Mouse (Mus musculus) cerebellum, adult 2 months (tissue): Measurements from ENCODE around the gene Armh1. TPM values are rescaled to one million over a fixed set of nuclear protein-coding genes. Genes with fewer than 3 reads are reported as not detected.
A peak's percentile ranks its signal among the peaks of the same experiment; 100 is the strongest.
"Not testable (repeated sequence)": the region's sequence is repeated elsewhere in the genome, so short reads cannot be mapped to it uniquely, and the experiment has no call there.

Experiments
- DNase-seq, 2 experiments: peaks; one replicate each; pipeline ENCODE4 v3.0.0; 2021
- H3K27ac ChIP-seq: fragments of 200-500 bp; 2 replicates; pipeline ENCODE4 v1.5.1; 2012; ENCODE audit warnings: low read length, control low read depth, inconsistent platforms; ENCODE audit not compliant: insufficient read depth
- H3K27me3 ChIP-seq: fragments of 200-500 bp; 2 replicates; pipeline ENCODE4 v1.6.1; 2012; ENCODE audit warnings: inconsistent platforms, mild to moderate bottlenecking, low read length, moderate library complexity; ENCODE audit not compliant: control insufficient read depth, insufficient read depth
- H3K4me1 ChIP-seq: fragments of 200-500 bp; 2 replicates; pipeline ENCODE4 v1.6.1; 2011; ENCODE audit warnings: low read length; ENCODE audit not compliant: control insufficient read depth, insufficient read depth
- H3K4me3 ChIP-seq: fragments of 200-500 bp; replicated peaks from 2 replicates; pipeline ENCODE3; 2011; ENCODE audit warnings: mild to moderate bottlenecking, low read depth, low read length, control low read depth; ENCODE audit not compliant: insufficient read depth
- CTCF ChIP-seq: fragments of 200-500 bp; IDR thresholded peaks from 2 replicates; pipeline ENCODE4 v1.5.1; 2011; ENCODE audit warnings: low read depth, mild to moderate bottlenecking, control low read depth, low read length, moderate library complexity, borderline replicate concordance; ENCODE audit not compliant: insufficient read depth
- POLR2A ChIP-seq: fragments of 200-500 bp; IDR thresholded peaks from 2 replicates; pipeline ENCODE4 v1.6.1; 2011; ENCODE audit warnings: low read length, control low read depth, borderline replicate concordance; ENCODE audit not compliant: insufficient read depth
- WGBS: fragments of 180-500 bp; shearing (Covaris S2); methylation state at CpG from one replicate; pipeline ENCODE4 v1.1.7; 2018; 5-methylcytosine and 5-hydroxymethylcytosine counted together
- polyA plus RNA-seq: library from polyadenylated mRNA; depleted of rRNA; stranded (reverse); fragments of >200 nt; gene quantifications from 2 replicates; pipeline ENCODE4 v1.2.3, GENCODE M21; 2012

Gene Armh1
- polyA plus RNA-seq, 1 experiment = 0.67 TPM

DNA sequence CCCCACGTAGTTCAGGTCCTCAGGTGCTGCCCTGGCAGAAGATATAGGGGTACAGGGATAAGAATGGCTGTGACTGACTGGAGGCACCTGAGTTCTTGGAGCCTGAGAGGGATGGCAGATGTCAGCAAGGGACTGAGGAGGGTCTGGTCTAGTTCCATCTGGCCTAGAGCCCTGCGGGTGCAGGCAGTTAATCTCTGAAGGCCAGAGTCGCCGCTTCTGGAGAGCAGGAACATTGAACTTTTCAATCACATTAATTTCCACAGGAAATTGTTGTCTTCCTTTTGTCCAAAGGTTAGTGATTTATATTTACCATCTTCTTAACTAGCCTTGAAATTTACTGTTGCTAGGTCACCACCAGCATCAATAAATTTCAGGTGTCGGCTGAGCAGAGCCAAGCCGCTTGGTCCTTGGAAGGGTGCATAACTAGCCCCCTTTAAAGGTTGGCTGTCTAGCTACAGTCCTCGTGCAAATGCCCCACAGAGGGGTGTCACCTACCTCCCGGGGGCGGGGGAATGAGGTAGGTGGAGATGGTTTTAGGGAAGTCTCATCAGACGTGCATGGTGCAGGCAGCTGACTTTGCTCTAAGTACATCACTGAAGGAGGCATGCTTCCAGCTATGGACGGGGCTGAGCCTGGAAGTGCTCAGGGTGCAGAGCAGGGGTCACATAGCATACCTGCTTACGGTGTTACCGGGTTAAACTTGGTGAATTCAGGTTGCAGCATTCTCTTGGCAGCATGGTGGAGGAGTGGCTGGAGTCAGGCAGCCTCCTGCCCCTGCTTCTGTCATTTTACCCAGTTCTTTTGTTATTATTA lies 10.4 kb upstream of the Armh1 start:
- peak in 1 of 2 experiments; percentile 39 for DNase-seq
- Histone ChIP-seq H3K27me3 (no peaks in the 10 kb centered on the region), H3K4me1 (0 out of 2 replicates have a peak, but pooled peaks cover 2% of the 10 kb centered on the region), H3K27ac (no peak overlapping the region), H3K4me3 (no peak overlapping the region)
- TF ChIP-seq POLR2A = no peak
- no peak for TF ChIP-seq CTCF
- WGBS = 52% methylated on average over 13 of the region's 13 CpGs

DNA sequence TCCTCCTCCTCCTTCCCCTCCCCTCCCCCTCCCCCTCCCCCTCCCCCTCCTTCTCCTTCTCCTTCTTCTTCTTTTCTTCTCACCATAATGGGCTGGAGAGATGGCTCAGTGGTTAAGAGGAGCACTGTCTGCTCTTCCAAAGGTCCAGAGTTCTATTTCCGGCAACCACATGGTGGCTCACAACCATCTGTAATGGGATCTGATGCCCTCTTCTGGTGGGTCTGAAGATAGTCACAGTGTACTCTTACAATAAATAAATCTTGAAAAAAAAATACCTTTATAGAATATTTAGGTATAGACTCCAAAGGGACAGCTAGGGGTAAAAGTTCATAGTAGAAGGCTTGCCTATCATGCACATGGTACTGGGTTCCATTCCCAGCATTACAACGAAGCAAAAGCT lies 9.3 kb upstream of the Armh1 start:
- Histone ChIP-seq H3K27ac (no peak overlapping the region), H3K4me3 (no peak overlapping the region), H3K27me3 (no peaks in the 10 kb centered on the region), H3K4me1 (0 out of 2 replicates have a peak, but pooled peaks cover 2% of the 10 kb centered on the region)
- DNase-seq = no peak
- no peak for TF ChIP-seq POLR2A
- no peak for TF ChIP-seq CTCF
- WGBS = 83% methylated on average over 2 of the region's 2 CpGs

GRCm38 (mm10) chr4:117259909-117260308 lies 8.0 kb upstream of the Armh1 start:
- WGBS = 76% methylated on average over 6 of the region's 6 CpGs
- not testable (repeated sequence) for H3K27ac ChIP-seq, H3K4me3 ChIP-seq, DNase-seq, H3K27me3 ChIP-seq, H3K4me1 ChIP-seq

- Histone ChIP-seq H3K4me1 (0 out of 2 replicates have a peak, but pooled peaks cover 4% of the 10 kb centered on the region), H3K27ac (no peak overlapping the region), H3K27me3 (no peaks in the 10 kb centered on the region), H3K4me3 (no peak overlapping the region)
- no peak for DNase-seq
- TF ChIP-seq CTCF = no peak
- TF ChIP-seq POLR2A = no peak
- WGBS = 15% methylated on average over 6 of the region's 6 CpGs
Observed at GRCm38 (mm10) chr4:117254672-117255071, 2.7 kb upstream of the Armh1 start.

- WGBS = 48% methylated on average over 5 of the region's 5 CpGs
- Histone ChIP-seq H3K27me3 (no peaks in the 10 kb centered on the region), H3K27ac (no peak overlapping the region), H3K4me3 (no peak overlapping the region), H3K4me1 (0 out of 2 replicates have a peak, but pooled peaks cover 4% of the 10 kb centered on the region)
- DNase-seq = no peak
- no peak for TF ChIP-seq CTCF
- TF ChIP-seq POLR2A = no peak
Observed at GRCm38 (mm10) chr4:117254017-117254627, 2.2 kb upstream of the Armh1 start.

GRCm38 (mm10) chr4:117253218-117254016 lies 1.5 kb upstream of the Armh1 start:
- 0 out of 2 replicates have a peak, but pooled peaks cover 4% of the 10 kb centered on the region for H3K4me1 ChIP-seq
- H3K27me3 ChIP-seq = no peaks in the 10 kb centered on the region
- 77% methylated on average over 12 of the region's 12 CpGs for WGBS
- TF ChIP-seq POLR2A = no peak
- TF ChIP-seq CTCF = no peak
- DNase-seq = no peak
- no peak overlapping the region for H3K4me3 ChIP-seq
- H3K27ac ChIP-seq = no peak overlapping the region

GRCm38 (mm10) chr4:117252755-117253154 lies 830 bp upstream of the Armh1 start:
- Histone ChIP-seq H3K27ac (no peak overlapping the region), H3K4me3 (no peak overlapping the region), H3K4me1 (0 out of 2 replicates have a peak, but pooled peaks cover 4% of the 10 kb centered on the region), H3K27me3 (no peaks in the 10 kb centered on the region)
- TF ChIP-seq CTCF (no peak), POLR2A (no peak)
- 93% methylated on average over 5 of the region's 5 CpGs for WGBS
- no peak for DNase-seq
